Mouse (Mus musculus) CH12F3 (cell line): ENCODE measurements at regions not wholly inside any gene's neighbourhood (a gene's known extent, or its start where the extent isn't known, plus 50 kb on each side); places are given as distances from the start of the nearest gene placed in this dataset.
"Not testable (repeated sequence)": the region's sequence is repeated elsewhere in the genome, so short reads cannot be mapped to it uniquely, and the experiment has no call there.

Experiments used
- in situ Hi-C: fragments of 300-500 bp; cut with MboI; formaldehyde crosslinking; loops from 2 replicates; pipeline ENCODE4 v1.14.3; 2020; ENCODE audit warnings: low sequenced_read_pairs

GRCm38 (mm10) chr6:22446621-22447310 lies 90.7 kb upstream of the Fam3c start:
- in situ Hi-C loops = no loop called here

GRCm38 (mm10) chr6:22444856-22445255 lies 88.8 kb upstream of the Fam3c start:
- in situ Hi-C loops = not testable (repeated sequence)

- in situ Hi-C loops = no loop called here
Measured at GRCm38 (mm10) chr6:22444220-22444619, 88.2 kb upstream of the Fam3c start.

- in situ Hi-C loops = no loop called here
Measured at GRCm38 (mm10) chr6:22443573-22443972, 87.5 kb upstream of the Fam3c start.

- in situ Hi-C loops = no loop called here
Measured at GRCm38 (mm10) chr6:22443170-22443569, 87.1 kb upstream of the Fam3c start.

GRCm38 (mm10) chr6:22442591-22442990 lies 86.5 kb upstream of the Fam3c start:
- in situ Hi-C loops = no loop called here

- in situ Hi-C loops = no loop called here
Measured at GRCm38 (mm10) chr6:22439871-22440270, 83.8 kb upstream of the Fam3c start.

- in situ Hi-C loops = no loop called here
Measured at GRCm38 (mm10) chr6:22429026-22429425, 73.0 kb upstream of the Fam3c start.

- in situ Hi-C loops = no loop called here
Measured at GRCm38 (mm10) chr6:22424161-22424807, 68.2 kb upstream of the Fam3c start.

GRCm38 (mm10) chr6:22423070-22423980 lies 67.3 kb upstream of the Fam3c start:
- in situ Hi-C loops = no loop called here

GRCm38 (mm10) chr6:22421551-22421950 lies 65.5 kb upstream of the Fam3c start:
- in situ Hi-C loops = no loop called here

GRCm38 (mm10) chr6:22418279-22418678 lies 62.2 kb upstream of the Fam3c start:
- in situ Hi-C loops = no loop called here

- in situ Hi-C loops = no loop called here
Measured at GRCm38 (mm10) chr6:22417189-22417588, 61.1 kb upstream of the Fam3c start.

GRCm38 (mm10) chr6:22411796-22412195 lies 55.8 kb upstream of the Fam3c start:
- in situ Hi-C loops = no loop called here

- in situ Hi-C loops = no loop called here
Measured at GRCm38 (mm10) chr6:22408808-22409589, 53.0 kb upstream of the Fam3c start.
